Mouse (Mus musculus) erythroblast, embryonic 14.5 days (primary cell): ENCODE data around the gene A930009A15Rik.

Experiments used
- GATA1 ChIP-seq: IDR thresholded peaks from 2 replicates; pipeline ENCODE4 v1.6.1; 2012; ENCODE audit warnings: low read length, inconsistent platforms, mixed read lengths
- TAL1 ChIP-seq: IDR thresholded peaks from 3 replicates; pipeline ENCODE4 v1.6.1; 2012; ENCODE audit warnings: low read length, inconsistent platforms, mixed read lengths

DNA sequence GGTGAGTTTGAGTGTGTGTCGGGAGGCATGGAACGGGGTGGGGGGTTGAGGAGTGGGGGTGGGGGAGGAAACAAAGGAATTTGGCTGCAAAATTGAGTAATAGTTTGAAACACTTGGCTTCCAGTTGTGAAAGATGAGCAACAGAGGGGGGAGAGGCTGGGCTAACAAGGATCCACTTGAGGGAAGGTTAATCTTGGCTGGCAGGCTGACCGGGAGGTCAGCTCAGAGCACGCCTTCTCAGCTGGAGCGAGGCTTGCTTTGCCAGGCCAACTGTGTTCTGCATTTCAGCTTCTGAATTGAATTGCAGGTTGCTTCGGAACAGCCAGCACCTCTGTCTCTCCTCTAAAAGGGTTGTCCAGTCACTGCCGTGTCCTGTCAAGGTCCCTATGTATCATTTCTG is 9.7 kb downstream of the A930009A15Rik start:
- TF ChIP-seq GATA1 (no peak), TAL1 (no peak)
